Mouse (Mus musculus) stomach, embryonic 16.5 days (tissue): ENCODE measurements around the gene Mcm2. TPM values are rescaled to one million over a fixed set of nuclear protein-coding genes. Genes with fewer than 3 reads are reported as not detected.

Source experiments
- ATAC-seq: fragments of 200-750 bp; cut with Nextera tagmentation; 2 replicates; pipeline ENCODE4 v1.8.0; 2017; ENCODE audit warnings: moderate number of reproducible peaks, moderate TSS enrichment; ENCODE audit not compliant: insufficient read depth, low FRiP score
- H3K27ac ChIP-seq: fragments of 300-500 bp; sonication (generic); 2 replicates; pipeline ENCODE4 v1.5.1; 2014; ENCODE audit warnings: low read length
- H3K27me3 ChIP-seq: fragments of 300-500 bp; sonication (generic); 2 replicates; pipeline ENCODE4 v1.6.1; 2014; ENCODE audit warnings: low read length, control low read depth, mixed read lengths; ENCODE audit not compliant: control insufficient read depth, insufficient read depth
- H3K36me3 ChIP-seq: fragments of 300-500 bp; sonication (generic); 2 replicates; pipeline ENCODE4 v1.6.1; 2014; ENCODE audit warnings: low read length; ENCODE audit not compliant: control insufficient read depth, insufficient read depth
- H3K4me1 ChIP-seq: fragments of 300-500 bp; sonication (generic); 2 replicates; pipeline ENCODE4 v1.6.1; 2014; ENCODE audit warnings: low read length, control low read depth, mixed read lengths; ENCODE audit not compliant: control insufficient read depth, insufficient read depth
- H3K4me2 ChIP-seq: fragments of 300-500 bp; sonication (generic); 2 replicates; pipeline ENCODE4 v1.6.1; 2014; ENCODE audit warnings: low read depth, low read length, mixed read lengths
- H3K4me3 ChIP-seq: fragments of 300-500 bp; sonication (generic); replicated peaks from 2 replicates; pipeline ENCODE4 v1.5.1; 2014; ENCODE audit warnings: mild to moderate bottlenecking, low read length
- H3K9ac ChIP-seq: fragments of 300-500 bp; sonication (generic); 2 replicates; pipeline ENCODE4 v1.6.1; 2014; ENCODE audit warnings: low read length
- H3K9me3 ChIP-seq: fragments of 300-500 bp; sonication (generic); replicated peaks from 2 replicates; pipeline ENCODE4 v1.6.1; 2016; ENCODE audit warnings: low read length, control low read depth; ENCODE audit not compliant: control insufficient read depth
- WGBS: fragments of 180-500 bp; shearing (Covaris S2); extraction: QIAGEN DNeasy Blood & Tissue Kit; methylation state at CpG from one replicate; pipeline ENCODE4 v1.1.7; 2014; 5-methylcytosine and 5-hydroxymethylcytosine counted together
- polyA plus RNA-seq: library from polyadenylated mRNA; unstranded; fragments of >200 nt; fragmentation: Nextera tagmentation; extraction: Ambion mirVana; gene quantifications from 2 replicates; pipeline ENCODE4 v1.2.1, GENCODE M21; 2015

The Mcm2 gene
- polyA plus RNA-seq, 1 experiment from 2014 or later = 98.4 TPM

- Histone ChIP-seq H3K27me3 (no peaks in the 10 kb centered on the region), H3K4me2 (no peak overlapping the region), H3K9ac (no peak overlapping the region), H3K4me1 (no peaks in the 10 kb centered on the region), H3K27ac (no peak overlapping the region), H3K4me3 (no peak overlapping the region), H3K9me3 (no peaks in the 10 kb centered on the region), H3K36me3 (peaks cover 37% of the 10 kb centered on the region)
- 94% methylated on average over 12 of the region's 12 CpGs for WGBS
- ATAC-seq = no peak
Observed at GRCm38 (mm10) chr6:88885644-88886416, 12.8 kb downstream of the Mcm2 start.

DNA sequence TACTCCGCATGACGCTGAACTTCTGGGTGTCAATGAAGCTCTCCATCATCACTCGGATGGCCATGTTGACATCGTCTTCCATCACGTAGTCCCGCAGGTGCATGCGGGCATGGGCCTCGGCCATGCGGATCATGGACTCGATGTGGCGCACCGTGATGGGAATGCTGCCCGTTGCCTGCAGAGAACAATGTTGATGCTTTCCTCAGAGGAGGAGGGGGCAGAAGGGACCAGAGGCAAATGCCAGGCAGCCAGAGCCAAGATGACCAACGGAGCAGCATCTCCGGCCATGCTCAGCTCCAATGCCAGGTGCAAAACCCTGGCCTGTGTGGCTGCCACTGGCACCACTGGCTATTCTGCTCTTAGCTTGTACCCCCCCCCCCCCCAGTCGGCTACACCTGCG is 13.9 kb downstream of the Mcm2 start:
- Histone ChIP-seq H3K36me3 (peaks cover 27% of the 10 kb centered on the region), H3K9ac (no peak overlapping the region), H3K27ac (no peak overlapping the region), H3K27me3 (no peaks in the 10 kb centered on the region), H3K9me3 (no peaks in the 10 kb centered on the region), H3K4me2 (no peak overlapping the region), H3K4me3 (no peak overlapping the region), H3K4me1 (no peaks in the 10 kb centered on the region)
- 94% methylated on average over 17 of the region's 17 CpGs for WGBS
- ATAC-seq = no peak

GRCm38 (mm10) chr6:88884195-88884594 is 14.4 kb downstream of the Mcm2 start:
- Histone ChIP-seq H3K4me3 (no peak overlapping the region), H3K4me2 (no peak overlapping the region), H3K27ac (no peak overlapping the region), H3K4me1 (no peaks in the 10 kb centered on the region), H3K9ac (no peak overlapping the region), H3K36me3 (peaks cover 24% of the 10 kb centered on the region), H3K27me3 (no peaks in the 10 kb centered on the region), H3K9me3 (no peaks in the 10 kb centered on the region)
- ATAC-seq = no peak
- 82% methylated on average over 10 of the region's 10 CpGs for WGBS

DNA sequence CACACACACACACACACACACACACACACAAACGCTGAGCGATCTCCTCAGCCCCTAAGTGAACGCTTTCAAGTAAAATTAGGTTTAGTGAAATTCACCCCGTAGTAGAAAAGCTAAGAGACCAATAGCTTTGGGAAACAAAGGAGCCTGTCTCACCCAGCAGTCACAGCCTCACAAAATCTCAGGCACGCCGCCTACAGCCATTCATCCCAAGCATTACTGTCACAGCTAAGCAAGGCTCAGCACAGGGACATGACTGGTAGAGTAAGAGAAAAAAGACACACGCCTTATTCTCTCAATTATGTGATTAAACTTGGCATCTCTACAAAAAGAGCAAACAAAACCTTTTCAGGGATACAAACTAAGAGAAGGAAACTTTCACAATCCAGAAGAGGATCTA is 17.2 kb downstream of the Mcm2 start:
- ATAC-seq = no peak
- no peak overlapping the region for H3K27ac ChIP-seq
- no peak overlapping the region for H3K4me3 ChIP-seq
- WGBS = 78% methylated on average over 7 of the region's 7 CpGs
- no peaks in the 10 kb centered on the region for H3K9me3 ChIP-seq
- no peaks in the 10 kb centered on the region for H3K27me3 ChIP-seq
- no peak overlapping the region for H3K9ac ChIP-seq
- H3K4me2 ChIP-seq = no peak overlapping the region
- 0 out of 2 replicates have a peak, but pooled peaks cover 6% of the 10 kb centered on the region for H3K36me3 ChIP-seq
- H3K4me1 ChIP-seq = no peaks in the 10 kb centered on the region

DNA sequence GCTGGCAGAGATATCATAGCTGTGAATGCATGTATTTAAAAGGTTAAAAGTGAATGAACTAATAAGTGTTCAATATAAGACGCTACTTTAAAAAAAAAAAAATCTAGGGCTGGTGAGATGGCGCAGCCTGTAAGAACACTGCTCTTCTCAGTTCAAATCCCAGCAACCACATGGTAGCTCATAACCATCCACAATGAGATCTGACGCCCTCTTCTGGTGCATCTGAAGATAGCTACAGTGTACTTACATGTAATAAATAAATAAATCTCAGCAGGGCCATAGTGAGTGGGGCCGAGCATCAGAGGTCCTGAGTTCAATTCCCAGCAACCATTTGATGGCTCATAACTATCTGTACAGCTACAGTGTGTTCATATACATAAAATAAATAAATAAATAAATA is 19.1 kb downstream of the Mcm2 start:
- no peaks in the 10 kb centered on the region for H3K4me1 ChIP-seq
- no peak overlapping the region for H3K4me3 ChIP-seq
- no peak overlapping the region for H3K27ac ChIP-seq
- no peak overlapping the region for H3K9ac ChIP-seq
- no peak overlapping the region for H3K4me2 ChIP-seq
- 0 out of 2 replicates have a peak, but pooled peaks cover 2% of the 10 kb centered on the region for H3K36me3 ChIP-seq
- no peak for ATAC-seq
- H3K27me3 ChIP-seq = 0 out of 2 replicates have a peak, but pooled peaks cover 1% of the 10 kb centered on the region
- 63% methylated on average over 4 of the region's 4 CpGs for WGBS
- H3K9me3 ChIP-seq = no peaks in the 10 kb centered on the region

DNA sequence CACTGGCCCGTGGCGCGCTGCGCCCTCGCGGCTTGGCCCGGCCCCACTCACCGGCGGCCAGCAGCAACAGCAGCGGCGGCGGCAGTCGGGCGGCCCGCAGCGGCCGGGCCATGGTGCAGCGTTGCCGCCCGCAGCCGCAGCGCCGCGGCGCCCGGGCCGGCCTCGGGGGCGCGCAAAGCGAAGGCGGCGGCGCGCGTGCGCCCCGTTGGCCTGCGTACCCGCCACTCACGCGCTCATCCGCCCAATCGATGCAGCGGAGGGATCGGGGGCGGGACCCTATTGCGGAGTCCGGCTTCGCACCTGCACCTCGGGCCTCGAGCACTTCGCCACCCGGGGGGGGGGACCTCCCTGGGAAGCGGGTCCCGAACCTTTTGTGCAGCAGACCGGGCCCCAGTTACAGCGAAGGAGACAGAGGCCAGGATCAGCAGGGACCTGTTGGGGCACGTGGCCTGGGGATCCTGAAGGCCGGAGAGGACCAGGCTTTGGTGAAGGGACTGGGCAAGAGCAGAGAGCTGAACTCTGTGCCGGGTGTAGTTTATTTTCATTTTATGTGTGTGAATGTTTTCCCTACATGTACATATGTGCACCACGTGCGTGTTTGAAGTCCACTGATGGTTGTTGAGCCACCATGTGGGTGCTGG is 23.6 kb downstream of the Mcm2 start, which contains the start of gene Podxl2:
TSS of gene Podxl2 (minus strand) at position 177 of the 641 bp plus-strand sequence.
- Histone ChIP-seq H3K27me3 (0 out of 2 replicates have a peak, but pooled peaks cover 4% of the 10 kb centered on the region), H3K4me1 (0 out of 2 replicates have a peak, but pooled peaks cover 7% of the 10 kb centered on the region), H3K27ac (no peak within 1 kb of the TSS), H3K36me3 (no peaks in the 10 kb centered on the region), H3K9ac (peak within 1 kb of the TSS; percentile 84), H3K4me2 (peak within 1 kb of the TSS; percentile 96), H3K9me3 (no peaks in the 10 kb centered on the region), H3K4me3 (peak within 1 kb of the TSS; percentile 68)
- peak; percentile 75; the same call in 1 of the 2 replicates for ATAC-seq
- 5% methylated on average over 54 of the region's 63 CpGs for WGBS

DNA sequence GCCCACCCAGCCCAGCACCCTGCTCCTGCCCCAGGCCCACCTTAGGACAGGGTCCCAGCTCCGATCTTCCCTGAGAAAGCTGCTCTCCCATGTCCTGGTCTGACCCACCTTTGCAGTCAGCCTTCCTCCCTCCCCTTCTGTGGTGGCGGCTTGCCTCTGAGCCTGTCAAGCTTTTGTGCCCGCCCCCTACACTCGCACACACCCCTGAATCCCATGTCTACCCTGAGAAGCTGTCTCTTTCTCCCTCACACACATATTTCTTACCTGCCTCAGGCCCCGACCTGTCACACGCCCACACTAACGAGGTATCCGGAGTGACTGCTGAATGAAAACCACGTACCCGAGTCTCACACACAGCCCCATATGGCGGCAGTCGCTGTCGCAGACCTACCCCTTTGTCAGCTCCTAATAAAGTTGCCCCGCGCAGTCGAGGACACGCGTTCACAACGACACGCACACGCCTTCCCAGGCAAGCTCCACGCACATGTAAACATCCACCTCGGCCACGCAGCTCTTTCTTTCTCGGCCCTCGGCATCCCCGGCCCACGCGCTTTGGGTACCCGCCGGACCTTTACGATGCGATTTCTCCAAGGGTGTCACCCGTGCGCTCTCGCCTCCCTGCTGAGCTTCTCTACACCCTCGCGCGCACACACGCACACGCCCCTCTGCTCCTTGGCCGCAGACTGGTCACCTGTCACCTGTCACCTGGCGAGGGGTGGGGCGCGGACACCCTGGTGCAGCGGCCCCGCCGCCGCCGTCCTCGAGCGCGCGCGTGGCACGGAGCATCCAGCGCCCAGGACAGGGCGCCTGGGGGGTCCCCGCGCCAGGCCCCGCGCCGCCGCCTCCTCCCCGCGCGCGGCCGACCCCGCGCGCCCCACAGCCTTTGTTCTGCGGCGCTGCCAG is 24.4 kb downstream of the Mcm2 start:
- ATAC-seq = peak; percentile 56
- Histone ChIP-seq H3K4me2 (peak overlapping the region; percentile 96), H3K36me3 (no peaks in the 10 kb centered on the region), H3K4me1 (0 out of 2 replicates have a peak, but pooled peaks cover 7% of the 10 kb centered on the region), H3K9ac (peak overlapping the region; percentile 84), H3K9me3 (no peaks in the 10 kb centered on the region), H3K27ac (no peak overlapping the region), H3K27me3 (0 out of 2 replicates have a peak, but pooled peaks cover 4% of the 10 kb centered on the region), H3K4me3 (peak overlapping the region; percentile 68)
- WGBS = 2% methylated on average over 66 of the region's 74 CpGs

GRCm38 (mm10) chr6:88872811-88873210 is 25.8 kb downstream of the Mcm2 start:
- WGBS = 46% methylated on average over 7 of the region's 7 CpGs

More at GRCm38 (mm10) chr6:88872811-88873210, 25.8 kb downstream of the Mcm2 start:
- Histone ChIP-seq H3K27ac (no peak overlapping the region), H3K4me2 (no peak overlapping the region), H3K9ac (no peak overlapping the region), H3K4me1 (0 out of 2 replicates have a peak, but pooled peaks cover 7% of the 10 kb centered on the region), H3K36me3 (no peaks in the 10 kb centered on the region), H3K9me3 (no peaks in the 10 kb centered on the region), H3K27me3 (0 out of 2 replicates have a peak, but pooled peaks cover 4% of the 10 kb centered on the region), H3K4me3 (no peak overlapping the region)
- no peak for ATAC-seq
